Mouse (Mus musculus) liver, adult 2 months (tissue): ENCODE data around the gene Mmp15.

ENCODE experiments used
- CTCF ChIP-seq: fragments of 200-500 bp; IDR thresholded peaks from 2 replicates; pipeline ENCODE4 v1.5.1; 2011; ENCODE audit warnings: low read depth, low read length, control low read depth
- POLR2A ChIP-seq: fragments of 200-500 bp; IDR thresholded peaks from 2 replicates; pipeline ENCODE4 v1.6.1; 2011; ENCODE audit warnings: low read length, control low read depth; ENCODE audit not compliant: insufficient read depth; ENCODE audit errors: extremely low read depth

- TF ChIP-seq CTCF = no peak
- no peak for TF ChIP-seq POLR2A
Measured at GRCm38 (mm10) chr8:95411309-95411972, 59.4 kb downstream of the Mmp15 start.
